Comparison of ENCODE assay signal across 8 mouse cellular contexts in the genomic region with DNA sequence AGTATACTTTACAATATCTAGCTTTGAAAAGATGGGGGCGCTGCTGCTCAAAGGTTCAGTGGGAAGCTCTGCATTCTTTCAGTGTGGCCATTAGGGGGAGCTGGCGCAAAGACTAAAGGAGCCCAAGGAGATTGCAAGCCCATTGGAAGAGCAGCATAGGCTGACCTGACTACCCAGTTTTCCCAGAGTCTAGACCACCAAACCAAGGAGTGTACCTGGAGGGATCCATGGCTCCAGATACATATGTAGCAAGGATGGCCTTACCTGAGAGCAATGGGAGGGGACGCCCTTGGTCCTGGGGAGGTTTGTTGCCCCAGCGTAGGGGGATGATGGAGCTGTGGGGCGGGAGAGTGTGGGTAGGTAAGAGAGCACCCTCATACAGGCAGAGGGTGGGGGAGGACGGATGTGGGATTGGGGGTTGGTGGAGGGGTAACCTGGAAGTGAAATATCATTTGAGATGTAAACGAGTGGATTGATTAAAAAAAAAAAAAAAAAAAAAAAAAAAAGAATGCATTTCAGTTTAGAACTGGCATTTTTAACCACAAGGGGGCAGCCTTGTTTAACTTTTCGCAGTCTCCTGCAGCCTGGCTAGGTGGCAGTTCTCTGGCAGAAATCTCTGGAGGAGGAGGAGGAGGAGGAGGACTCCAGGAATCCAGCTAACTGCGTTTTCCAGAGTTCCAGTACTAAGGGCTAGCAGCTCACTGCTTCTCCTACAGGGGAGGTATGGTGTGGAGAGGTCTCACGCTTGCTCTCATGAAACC. TPM values are rescaled to one million over a fixed set of nuclear protein-coding genes. Genes with fewer than 3 reads are reported as not detected.
DNase-seq lines count a peak whose midpoint lies in the region; ATAC-seq and TF ChIP-seq lines count a peak whose summit lies in the region.

No protein-coding gene starts in this region.

- no peaks in the 10 kb centered on the region for H3K79me2 ChIP-seq in MEL (ENCODE audit: control insufficient read depth, insufficient read depth, low read length, poor library complexity)

- no peak for TF ChIP-seq POLR2A in MEL (IDR thresholded peaks at IDR 0.05; ENCODE audit: control insufficient read depth in 1 of 2, insufficient read depth in 1 of 2, low read depth in 1 of 2, low read length in 2 of 2, poor library complexity in 1 of 2)
- TF ChIP-seq POLR2A in lung, adult 2 months (IDR thresholded peaks at IDR 0.05; ENCODE audit: borderline replicate concordance, extremely low read depth, low read depth, low read length): no peak

- peak; percentile 81 for ATAC-seq in cerebellum, adult (ENCODE audit: insufficient number of reproducible peaks, low FRiP score, low TSS enrichment)
- peak; percentile 85 for ATAC-seq in forebrain, embryonic 12.5 days (ENCODE audit: low FRiP score)

- no peak overlapping the region for H3K4me3 ChIP-seq in MEL (ENCODE audit: control insufficient read depth in 1 of 2, insufficient read depth in 1 of 2, low read depth in 2 of 2, low read length in 2 of 2)
- H3K4me3 ChIP-seq in forebrain, embryonic 12.5 days (replicated peaks): no peak overlapping the region
- H3K4me3 ChIP-seq in layer of hippocampus, adult 2 months: peak overlapping the region; percentile 15; the same call in 1 of the 2 replicates
- no peak overlapping the region for H3K4me3 ChIP-seq in lung, adult 2 months (replicated peaks; ENCODE audit: extremely low read depth, low read depth, low read length)

- peak; percentile 92 for DNase-seq in MEL (ENCODE audit: low read depth, low spot score)
- DNase-seq in heart, postnatal 4 days: peak; percentile 83
- peak; percentile 75 to 82 for DNase-seq in layer of hippocampus, adult 2 months (ENCODE audit: low spot score in 2 of 2)
- DNase-seq in lung, adult 2 months: peak; percentile 49
- peak; percentile 44 for DNase-seq in ovary, adult 18-20 months (ENCODE audit: low spot score)
- peak; percentile 49 for DNase-seq in thymus, postnatal 14 days

- H3K27ac ChIP-seq in MEL (ENCODE audit: control insufficient read depth, low read depth, low read length): no peak overlapping the region
- no peak overlapping the region for H3K27ac ChIP-seq in forebrain, embryonic 12.5 days
- H3K27ac ChIP-seq in layer of hippocampus, adult 2 months: no peak overlapping the region

- no peak for TF ChIP-seq EP300 in MEL (IDR thresholded peaks at IDR 0.05; ENCODE audit: low read depth in 1 of 2, low read length in 2 of 2)

- TF ChIP-seq RAD21 in MEL (IDR thresholded peaks at IDR 0.05; ENCODE audit: low read depth, low read length): peak; percentile 95

- no peaks in the 10 kb centered on the region for H3K4me1 ChIP-seq in MEL (ENCODE audit: control insufficient read depth in 1 of 2, insufficient read depth in 2 of 2, low read length in 2 of 2)
- 0 out of 2 replicates have a peak, but pooled peaks cover 3% of the 10 kb centered on the region for H3K4me1 ChIP-seq in forebrain, embryonic 12.5 days
- H3K4me1 ChIP-seq in lung, adult 2 months (ENCODE audit: control insufficient read depth, insufficient read depth, low read length): 0 out of 2 replicates have a peak, but pooled peaks cover 2% of the 10 kb centered on the region

- H3K9ac ChIP-seq in MEL (ENCODE audit: control insufficient read depth, low read depth, low read length, poor library complexity, severe bottlenecking): no peak overlapping the region
- no peak overlapping the region for H3K9ac ChIP-seq in forebrain, embryonic 12.5 days

- H3K27me3 ChIP-seq in MEL (ENCODE audit: control insufficient read depth in 1 of 2, insufficient read depth in 2 of 2, low read length in 2 of 2): peaks cover 5 to 7% of the 10 kb centered on the region in 2 experiments; a peak in 3 of 4 replicates
- H3K27me3 ChIP-seq in forebrain, embryonic 12.5 days: no peaks in the 10 kb centered on the region

- no peaks in the 10 kb centered on the region for H3K36me3 ChIP-seq in MEL (ENCODE audit: control insufficient read depth in 1 of 2, insufficient read depth in 2 of 2, low read length in 2 of 2)
- no peaks in the 10 kb centered on the region for H3K36me3 ChIP-seq in forebrain, embryonic 12.5 days (replicated peaks)

- H3K9me3 ChIP-seq in MEL (replicated peaks; ENCODE audit: insufficient read depth, low read length): no peaks in the 10 kb centered on the region
- no peaks in the 10 kb centered on the region for H3K9me3 ChIP-seq in forebrain, embryonic 12.5 days

- peak overlapping the region; percentile 43 for H3K4me2 ChIP-seq in forebrain, embryonic 12.5 days

- peak; percentile 65 to 97 (median 96) for TF ChIP-seq CTCF in MEL (IDR thresholded peaks at IDR 0.05 in 2 of 3, conservative IDR thresholded peaks at IDR 0.05 in 1 of 3; ENCODE audit: control insufficient read depth in 1 of 3, insufficient read depth in 1 of 3, low read depth in 2 of 3, low read length in 3 of 3, poor library complexity in 1 of 3, severe bottlenecking in 1 of 3)
- TF ChIP-seq CTCF in layer of hippocampus, adult 2 months (conservative IDR thresholded peaks at IDR 0.05): peak; percentile 79
- TF ChIP-seq CTCF in lung, adult 2 months (IDR thresholded peaks at IDR 0.05; ENCODE audit: insufficient read depth, low read length): peak; percentile 58

- 20% methylated on average over 10 of the region's 10 CpGs for WGBS in forebrain, embryonic 12.5 days
- 20% methylated on average over 10 of the region's 10 CpGs for WGBS in lung, adult 2 months

TF ChIP-seq in MEL, 35 proteins besides CTCF, POLR2A, EP300 and RAD21 (continues in another document):
- TF ChIP-seq JUND (IDR thresholded peaks at IDR 0.05; ENCODE audit: low read depth, low read length) (no peak), USF2 (IDR thresholded peaks at IDR 0.05; ENCODE audit: borderline replicate concordance in 1 of 2, insufficient read depth in 1 of 2, low read depth in 1 of 2, low read length in 2 of 2) (no peak), MEF2A (IDR thresholded peaks at IDR 0.05; ENCODE audit: extremely low read depth, insufficient replicate concordance, low read depth, low read length, poor library complexity, severe bottlenecking) (no peak), MYB (IDR thresholded peaks at IDR 0.05; ENCODE audit: low read depth, low read length) (no peak), TBP (IDR thresholded peaks at IDR 0.05; ENCODE audit: low read depth, low read length) (no peak), POLR2AphosphoS5 (IDR thresholded peaks at IDR 0.05; ENCODE audit: borderline replicate concordance, low read depth, low read length) (no peak), ZC3H11A (IDR thresholded peaks at IDR 0.05; ENCODE audit: low read depth, low read length) (peak; percentile 94), ELF1 (IDR thresholded peaks at IDR 0.05; ENCODE audit: low read depth, low read length) (no peak), HCFC1 (IDR thresholded peaks at IDR 0.05; ENCODE audit: low read depth, low read length) (no peak), CHD2 (IDR thresholded peaks at IDR 0.05; ENCODE audit: low read length) (no peak), ZKSCAN1 (IDR thresholded peaks at IDR 0.05; ENCODE audit: low read depth, low read length) (peak; percentile 6; the same call in 1 of the 2 replicates), GATA1 (IDR thresholded peaks at IDR 0.05; ENCODE audit: low read depth, low read length) (no peak), KAT2A (conservative IDR thresholded peaks at IDR 0.05; ENCODE audit: low read depth, low read length) (0 out of 2 replicates have a peak, but pooled peaks have one; percentile 24), CHD1 (IDR thresholded peaks at IDR 0.05; ENCODE audit: low read depth, low read length) (no peak), TCF12 (IDR thresholded peaks at IDR 0.05; ENCODE audit: low read depth, low read length) (no peak), UBTF (IDR thresholded peaks at IDR 0.05; ENCODE audit: borderline replicate concordance, insufficient read depth, low read depth, low read length) (no peak), SIN3A (IDR thresholded peaks at IDR 0.05; ENCODE audit: low read length) (no peak), USF1 (IDR thresholded peaks at IDR 0.05; ENCODE audit: low read depth, low read length) (no peak), BHLHE40 (IDR thresholded peaks at IDR 0.05; ENCODE audit: borderline replicate concordance, low read depth, low read length) (no peak), ZMIZ1 (IDR thresholded peaks at IDR 0.05; ENCODE audit: low read depth, low read length) (no peak), RCOR1 (IDR thresholded peaks at IDR 0.05; ENCODE audit: low read depth, low read length) (peak; percentile 23; the same call in 1 of the 2 replicates), NRF1 (IDR thresholded peaks at IDR 0.05; ENCODE audit: insufficient read depth, low read depth, low read length, poor library complexity, severe bottlenecking) (0 out of 2 replicates have a peak, but pooled peaks have one; percentile 11), MXI1 (IDR thresholded peaks at IDR 0.05; ENCODE audit: low read depth, low read length) (no peak; the same call in 1 of the 2 replicates), E2F4 (IDR thresholded peaks at IDR 0.05; ENCODE audit: borderline replicate concordance, low read depth, low read length) (no peak)

RNA-seq across cellular contexts. Expression of gene Tom1l1, which starts 9.5 kb away (rescaled TPM):
- 25.4 and 34.7 TPM in 2 replicates for total RNA-seq in MEL (2012; rRNA removed)
- polyA plus RNA-seq in MEL (2012; ENCODE audit: insufficient read depth in 1 of 2, insufficient read length in 2 of 2, low read depth in 1 of 2, low replicate concordance in 2 of 2, missing spikeins in 1 of 2): 10 to 100 TPM in 1 of 2 experiments, not detected in 1; 41.3 TPM
- polyA plus RNA-seq in forebrain, embryonic 12.5 days (2016; fragmentation: Nextera tagmentation; extraction: Ambion mirVana): 15.9 and 18.1 TPM in 2 replicates
- 10 to 100 TPM; 15.8 to 18.6 TPM for total RNA-seq in heart, postnatal 4 days (2021)
- total RNA-seq in layer of hippocampus, adult 2 months (2021): 10 to 100 TPM; 23.0 to 28.3 TPM
- polyA plus RNA-seq in lung, adult 2 months (2012; rRNA removed): 4.0 and 7.4 TPM in 2 replicates

RNA-seq across cellular contexts. Expression of gene Cox11, which starts 59.7 kb away (rescaled TPM):
- 19.3 and 22.1 TPM in 2 replicates for total RNA-seq in MEL (2012; rRNA removed)
- 10 to 100 TPM in 1 of 2 experiments, not detected in 1; 21.0 TPM for polyA plus RNA-seq in MEL (2012; ENCODE audit: insufficient read depth in 1 of 2, insufficient read length in 2 of 2, low read depth in 1 of 2, low replicate concordance in 2 of 2, missing spikeins in 1 of 2)
- 37.4 and 42.4 TPM in 2 replicates for polyA plus RNA-seq in forebrain, embryonic 12.5 days (2016; fragmentation: Nextera tagmentation; extraction: Ambion mirVana)
- total RNA-seq in heart, postnatal 4 days (2021): 10 to 100 TPM; 22.8 to 24.7 TPM
- 10 to 100 TPM; 23.3 to 26.0 TPM for total RNA-seq in layer of hippocampus, adult 2 months (2021)
- 6.9 and 11.9 TPM in 2 replicates for polyA plus RNA-seq in lung, adult 2 months (2012; rRNA removed)

RNA-seq across cellular contexts. Expression of gene Stxbp4, which starts 59.8 kb away (rescaled TPM):
- 3.5 and 4.0 TPM in 2 replicates for total RNA-seq in MEL (2012; rRNA removed)
- 1 to 10 TPM in 1 of 2 experiments, not detected in 1; 4.9 TPM for polyA plus RNA-seq in MEL (2012; ENCODE audit: insufficient read depth in 1 of 2, insufficient read length in 2 of 2, low read depth in 1 of 2, low replicate concordance in 2 of 2, missing spikeins in 1 of 2)
- 39.4 and 41.0 TPM in 2 replicates for polyA plus RNA-seq in forebrain, embryonic 12.5 days (2016; fragmentation: Nextera tagmentation; extraction: Ambion mirVana)
- 1 to 10 TPM; 5.9 to 6.0 TPM for total RNA-seq in heart, postnatal 4 days (2021)
- total RNA-seq in layer of hippocampus, adult 2 months (2021): 10 to 100 TPM; 12.0 to 16.1 TPM
- 2.4 and 3.4 TPM in 2 replicates for polyA plus RNA-seq in lung, adult 2 months (2012; rRNA removed)
